Mouse (Mus musculus) liver, adult 2 months (tissue): ENCODE data around the gene Txnrd1.

Source experiments
- CTCF ChIP-seq: fragments of 200-500 bp; IDR thresholded peaks from 2 replicates; pipeline ENCODE4 v1.5.1; 2011; ENCODE audit warnings: low read depth, low read length, control low read depth
- POLR2A ChIP-seq: fragments of 200-500 bp; IDR thresholded peaks from 2 replicates; pipeline ENCODE4 v1.6.1; 2011; ENCODE audit warnings: low read length, control low read depth; ENCODE audit not compliant: insufficient read depth; ENCODE audit errors: extremely low read depth

GRCm38 (mm10) chr10:82924750-82925149, 91.0 kb downstream of the Txnrd1 start:
- no peak for TF ChIP-seq CTCF
- TF ChIP-seq POLR2A, result no peak
